Mouse (Mus musculus): Measurements from ENCODE around the gene 4930404N11Rik.

The 4930404N11Rik gene

DNA sequence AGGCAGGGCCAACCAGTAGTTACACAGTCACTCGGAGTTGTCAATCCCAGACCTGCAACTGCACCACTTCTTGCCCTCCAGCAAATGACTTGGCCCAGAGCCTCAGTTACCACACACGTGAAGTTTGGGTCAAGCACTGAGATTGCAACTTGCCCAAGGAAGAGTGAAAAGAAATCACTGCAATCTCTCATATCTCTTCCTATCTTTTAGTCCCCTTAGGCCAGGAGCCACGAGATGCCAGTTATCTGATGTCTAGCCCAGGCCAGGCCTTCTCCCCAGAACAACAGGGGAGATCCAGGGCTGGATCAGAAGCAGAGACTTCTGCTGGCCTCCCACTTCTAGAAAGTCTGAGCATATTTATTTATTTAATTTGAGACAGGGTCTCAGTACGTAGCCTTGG lies 10.1 kb downstream of the 4930404N11Rik start:
- in situ Hi-C loops (cut with MboI, MseI) = no loop called here

DNA sequence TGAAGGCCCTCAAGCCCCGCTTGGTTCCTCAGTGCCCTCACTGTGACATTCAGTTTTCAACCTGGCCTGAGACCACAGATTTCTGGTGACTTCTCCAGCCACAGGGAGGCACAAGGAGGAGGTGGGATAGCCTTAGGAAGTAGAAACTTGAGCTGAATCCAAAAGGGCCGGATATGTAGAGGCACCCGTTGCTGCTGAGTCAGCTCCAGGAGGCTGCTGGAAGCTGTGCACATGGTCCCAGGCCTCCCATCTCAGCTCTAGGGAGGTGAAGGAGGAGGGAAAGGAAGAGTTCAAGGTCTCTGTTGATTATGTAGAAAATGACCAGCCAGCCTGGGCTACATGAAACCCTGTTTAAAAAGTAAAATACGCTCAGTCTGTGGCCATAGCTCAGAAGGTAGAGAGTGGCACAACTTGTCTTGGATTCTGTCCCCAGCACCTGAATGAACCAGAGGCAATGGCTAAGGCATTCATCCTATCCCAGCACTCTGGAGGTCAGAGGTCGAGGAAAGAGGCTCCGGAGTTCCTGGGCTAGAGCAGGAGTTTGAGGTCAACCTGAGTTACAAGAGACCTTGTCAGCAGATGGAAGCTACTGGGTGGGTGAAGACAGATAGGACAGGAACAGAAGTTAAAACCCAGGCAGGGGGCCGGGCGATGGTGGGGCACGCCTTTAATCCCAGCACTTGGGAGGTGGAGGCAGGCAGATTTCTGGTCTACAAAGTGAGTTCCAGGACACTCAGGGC lies 10.7 kb downstream of the 4930404N11Rik start:
- in situ Hi-C loops (cut with MboI, MseI) = no loop called here

DNA sequence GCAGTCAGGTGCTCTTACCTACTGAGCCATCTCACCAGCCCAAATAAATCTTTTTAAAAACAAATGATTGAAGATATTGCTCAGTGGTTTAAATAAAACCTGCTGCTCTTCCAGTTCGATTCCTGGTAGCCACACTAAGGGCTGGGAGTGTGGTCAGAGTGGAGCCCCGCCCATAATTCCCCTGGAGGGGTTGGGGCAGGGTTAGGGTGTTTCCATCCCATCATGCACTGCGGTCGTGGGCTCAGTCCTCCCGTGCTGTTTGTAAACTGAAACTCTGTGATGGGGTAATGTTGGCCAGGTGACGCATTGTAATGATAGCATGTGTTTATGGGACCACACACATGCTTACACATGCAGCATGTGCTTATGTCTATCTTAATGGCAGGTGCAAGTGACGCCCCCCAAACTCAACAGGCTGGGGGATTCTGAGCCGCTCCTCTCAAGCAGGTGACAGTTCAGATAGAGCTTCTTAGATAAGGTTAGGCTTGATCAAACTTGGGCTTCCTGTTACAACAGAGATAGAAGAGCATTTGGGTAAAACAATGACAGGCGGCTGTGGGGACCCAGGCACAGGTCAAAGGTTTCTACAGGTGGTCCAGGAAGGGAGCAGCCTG lies 13.8 kb downstream of the 4930404N11Rik start:
- in situ Hi-C loops (cut with MboI, MseI) = no loop called here

DNA sequence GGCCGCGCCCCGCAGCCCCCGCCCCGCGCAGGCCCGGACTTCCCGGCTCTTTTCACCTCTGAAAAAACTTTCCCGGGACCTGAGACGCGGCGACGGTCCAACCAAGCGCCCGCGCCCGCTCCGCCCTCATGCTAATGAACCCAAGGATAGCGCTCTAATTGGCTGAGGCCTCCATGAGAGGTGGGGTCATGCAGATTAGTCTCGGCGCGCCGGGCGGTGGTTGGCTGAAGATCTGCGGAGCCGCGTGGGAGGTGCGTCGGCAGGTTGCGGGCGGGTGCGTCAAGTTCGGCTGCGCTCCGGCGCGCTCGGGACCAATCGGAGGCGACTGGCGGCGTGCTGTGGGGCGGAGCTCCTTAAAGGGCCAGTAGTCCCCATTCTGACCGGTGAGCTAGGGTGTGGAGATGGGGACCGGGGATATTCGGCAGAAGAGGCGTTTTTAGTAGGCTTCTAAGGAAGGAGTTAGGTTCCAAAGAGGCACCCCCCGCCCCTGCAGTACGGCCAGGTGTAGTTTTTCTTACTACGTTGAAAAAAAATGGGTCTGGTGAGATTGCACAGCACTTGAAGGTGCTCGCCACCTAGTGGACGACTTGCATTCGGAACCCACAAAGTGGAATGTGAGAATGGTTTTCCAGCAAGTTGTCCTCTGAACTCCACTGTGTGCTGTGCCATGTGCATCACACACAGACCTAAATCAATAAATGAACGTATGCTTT lies 15.1 kb downstream of the 4930404N11Rik start, which contains the start of gene Hmg20b:
Hmg20b (minus strand) TSS at position 130 of the 713 bp plus-strand sequence.
- in situ Hi-C loops (cut with MboI, MseI) = no loop called here

DNA sequence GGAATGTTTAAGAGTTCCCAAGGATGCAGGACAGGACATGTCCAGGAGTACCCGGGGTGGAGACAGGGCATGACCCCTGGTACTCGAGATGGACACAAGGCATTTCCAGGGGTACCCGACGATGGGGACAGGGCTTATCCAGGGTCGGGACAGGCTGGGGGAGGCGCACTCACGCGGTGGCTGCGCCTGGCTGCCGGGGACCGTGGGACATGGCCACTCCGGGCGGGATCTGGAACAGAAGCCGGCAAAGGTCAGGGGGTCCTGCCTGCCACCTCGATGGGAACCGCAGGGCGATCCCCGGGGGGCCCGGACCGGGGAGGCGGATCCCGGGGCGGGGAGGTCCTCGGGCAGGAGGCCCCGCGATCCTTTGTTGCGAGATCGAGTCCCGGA lies 15.7 kb downstream of the 4930404N11Rik start:
- in situ Hi-C loops (cut with MboI, MseI) = loop anchor here (5.0 to 10.0 kb wide), 2 partner anchors 48 to 65 kb away; no protein-coding TSS in a partner anchor

DNA sequence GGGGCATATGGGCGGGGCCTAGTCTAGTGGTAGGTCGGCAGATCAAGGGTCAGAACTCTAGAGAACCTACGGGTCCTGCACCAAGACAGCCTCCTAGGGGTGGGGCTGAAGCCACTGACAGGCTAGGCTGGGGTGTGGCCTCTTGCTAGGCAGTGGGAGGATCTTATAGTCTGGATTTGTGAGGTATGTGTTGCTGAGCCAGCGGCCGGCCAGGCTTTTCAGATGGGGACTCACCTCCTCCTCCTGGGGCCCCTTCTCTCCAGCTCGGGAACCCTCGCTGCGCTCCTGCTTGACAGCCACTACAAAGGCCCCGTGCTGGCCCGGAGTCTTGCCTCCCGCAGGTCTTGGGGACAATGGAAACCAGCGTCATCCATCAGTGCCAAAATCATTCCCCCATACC lies 16.5 kb downstream of the 4930404N11Rik start:
- in situ Hi-C loops (cut with MboI, MseI) = loop anchor here (5.0 to 10.0 kb wide), 2 partner anchors 47 to 64 kb away; no protein-coding TSS in a partner anchor

DNA sequence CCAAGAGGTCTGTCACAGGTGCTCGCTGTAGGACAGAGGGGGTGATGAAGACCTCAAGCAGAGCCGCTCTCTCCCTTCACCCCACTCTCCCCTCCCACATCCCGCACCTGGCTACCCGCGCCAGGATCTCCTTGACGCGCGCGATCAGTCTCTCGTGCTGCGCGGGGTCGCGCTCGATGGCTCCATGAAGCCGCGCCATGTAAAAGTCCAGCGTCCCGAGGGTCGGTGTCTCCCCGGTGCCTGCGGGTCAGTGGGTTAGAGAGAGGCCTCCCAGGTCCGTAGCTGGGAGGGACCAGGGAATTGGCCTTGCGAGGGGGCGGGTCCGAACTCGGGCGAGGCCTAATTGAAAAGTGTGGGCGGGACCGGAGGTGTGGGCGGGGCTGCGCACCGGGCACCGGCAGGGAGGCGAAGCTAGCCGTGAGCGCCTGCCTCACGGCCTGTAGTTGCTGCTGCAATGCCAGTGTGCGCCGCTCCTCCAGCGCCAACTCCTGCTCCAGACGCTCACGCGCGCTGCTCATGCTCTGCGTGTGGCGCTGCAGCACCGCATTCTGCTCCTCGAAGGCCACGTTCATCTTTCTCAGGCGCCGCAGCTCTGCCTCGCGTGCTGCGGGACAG lies 19.1 kb downstream of the 4930404N11Rik start:
- in situ Hi-C loops (cut with MboI, MseI) = loop anchor here (5.0 to 10.0 kb wide), 2 partner anchors 44 to 62 kb away; no protein-coding TSS in a partner anchor

DNA sequence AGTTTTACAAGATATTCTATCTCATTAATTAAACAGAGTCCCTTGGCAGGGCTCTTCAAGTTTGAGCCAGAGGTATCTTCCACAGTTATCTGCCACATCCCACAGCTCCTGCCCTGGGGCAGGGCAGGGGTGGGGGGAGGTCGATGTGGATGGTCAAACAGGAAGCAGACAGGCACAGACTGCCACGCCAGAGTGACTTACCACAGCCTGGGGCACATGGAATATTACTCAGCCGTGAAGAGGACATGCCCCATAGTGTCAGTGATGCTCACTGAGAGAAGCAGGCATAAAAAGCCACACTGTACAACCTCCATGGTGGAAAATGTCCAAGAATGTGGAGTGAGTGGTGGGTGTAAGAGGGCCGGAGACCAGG lies 20.5 kb downstream of the 4930404N11Rik start:
- in situ Hi-C loops (cut with MboI, MseI) = loop anchor here (5.0 to 10.0 kb wide), 2 partner anchors 43 to 60 kb away; no protein-coding TSS in a partner anchor

DNA sequence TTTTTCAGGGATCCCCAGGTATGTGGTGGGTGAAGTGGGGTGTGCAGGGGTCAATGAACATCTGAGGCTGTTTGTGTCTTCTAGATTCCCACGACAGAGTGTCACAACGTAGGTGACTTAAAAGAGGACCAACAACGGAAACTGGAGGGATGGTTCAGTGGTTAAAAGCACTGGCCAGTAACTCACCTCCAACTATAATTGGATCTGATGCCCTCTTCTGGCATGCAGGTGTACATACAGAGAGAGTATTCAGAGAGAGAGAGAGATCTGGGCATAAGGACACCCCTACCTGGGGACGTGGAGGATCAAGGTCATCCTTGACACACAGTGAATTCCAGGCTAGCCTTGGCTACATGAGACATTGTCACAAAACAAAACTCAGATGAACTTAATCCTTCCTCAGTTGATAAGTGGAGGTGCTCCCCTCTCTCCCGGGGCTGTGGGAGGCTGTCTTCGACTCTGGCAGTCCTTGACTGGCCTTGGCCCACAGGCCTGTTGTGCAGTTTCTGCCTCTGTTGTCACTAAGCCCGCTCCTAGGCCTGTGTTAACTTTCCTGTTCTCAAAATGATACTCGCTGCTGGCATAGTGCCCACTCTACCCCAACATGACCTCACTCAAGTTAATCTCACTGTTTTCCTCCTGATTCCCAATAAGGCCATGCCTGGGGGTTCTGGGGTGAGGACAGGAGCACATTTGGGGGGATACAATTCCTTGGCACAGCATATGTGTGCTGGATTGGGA lies 21.0 kb downstream of the 4930404N11Rik start:
- in situ Hi-C loops (cut with MboI, MseI) = loop anchor here (5.0 to 10.0 kb wide), 2 partner anchors 42 to 60 kb away; no protein-coding TSS in a partner anchor

DNA sequence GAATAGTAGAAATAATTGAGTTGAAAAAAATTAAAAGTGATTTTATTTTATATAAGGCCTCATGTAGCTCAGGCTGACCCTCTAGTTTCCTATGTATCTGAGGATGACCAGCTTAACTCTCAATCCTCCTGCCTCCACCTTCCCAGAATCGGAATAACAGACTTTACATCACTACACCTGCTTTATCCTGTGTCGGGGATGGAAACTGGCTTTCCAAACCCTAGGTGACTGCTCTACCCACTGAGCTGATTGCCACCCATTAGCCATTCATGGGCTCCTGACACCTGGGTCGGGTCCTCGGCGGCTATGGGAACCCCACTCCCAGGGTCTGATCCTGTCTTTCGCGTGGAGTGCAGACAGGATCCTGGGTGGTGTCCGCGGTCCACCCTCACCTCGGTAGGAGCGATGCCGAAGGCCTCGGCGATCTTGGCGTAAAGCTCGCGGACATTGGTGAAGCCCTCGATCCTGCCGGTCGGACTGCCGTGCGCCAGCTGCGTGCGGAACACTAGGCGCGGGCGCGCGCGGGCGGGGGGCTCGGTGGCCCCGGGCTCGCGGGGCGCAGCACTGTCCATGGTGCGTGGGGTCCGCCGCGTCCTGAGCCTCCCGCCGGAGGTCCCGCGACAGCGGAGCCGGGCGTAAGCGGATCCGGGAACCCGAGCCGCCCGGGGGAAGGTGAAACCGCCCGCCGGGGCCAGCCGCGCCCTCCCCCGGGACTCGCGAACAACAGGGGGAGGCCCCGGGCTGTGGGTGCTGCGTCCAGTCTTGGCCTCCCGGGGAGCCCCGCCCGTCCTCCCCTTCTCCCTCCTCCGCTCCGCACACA lies 22.7 kb downstream of the 4930404N11Rik start, which contains the start of gene Gipc3:
Gipc3 (minus strand) TSS at position 581 of the 820 bp plus-strand sequence.
- in situ Hi-C loops (cut with MboI, MseI) = loop anchor here (10.0 kb wide), 1 partner anchor 58 kb away; no protein-coding TSS in a partner anchor

DNA sequence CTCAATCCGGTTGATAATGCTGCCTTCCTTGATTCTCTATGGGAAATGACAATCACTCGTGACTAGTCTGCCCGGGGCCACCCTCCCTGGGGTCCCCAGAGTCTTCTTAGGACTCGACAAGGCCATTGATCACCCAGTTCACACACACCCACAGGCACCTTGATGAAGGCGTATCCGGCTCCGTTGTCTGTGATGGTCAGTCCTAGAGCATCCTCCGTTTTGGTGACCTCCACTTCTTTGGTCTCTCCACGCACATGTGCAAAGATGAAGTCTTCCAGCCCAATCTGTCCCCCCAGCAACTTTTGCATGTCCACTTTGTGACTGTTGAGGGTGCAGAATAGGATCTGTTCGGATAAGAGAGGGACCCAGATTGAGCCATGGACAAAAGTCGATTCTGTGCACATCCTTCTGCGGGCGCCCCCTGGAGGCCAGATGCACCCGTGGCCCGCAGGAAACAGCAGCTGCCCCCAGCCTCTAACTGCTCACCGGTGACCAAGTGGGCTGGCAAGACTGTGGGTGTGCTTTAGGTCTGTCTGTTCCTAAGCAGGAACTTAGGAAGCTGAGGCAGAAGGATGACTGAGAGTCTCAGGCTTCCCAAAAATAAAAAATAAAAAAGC lies 24.2 kb downstream of the 4930404N11Rik start:
- in situ Hi-C loops (cut with MboI, MseI) = loop anchor here (10.0 kb wide), 1 partner anchor 57 kb away; no protein-coding TSS in a partner anchor

DNA sequence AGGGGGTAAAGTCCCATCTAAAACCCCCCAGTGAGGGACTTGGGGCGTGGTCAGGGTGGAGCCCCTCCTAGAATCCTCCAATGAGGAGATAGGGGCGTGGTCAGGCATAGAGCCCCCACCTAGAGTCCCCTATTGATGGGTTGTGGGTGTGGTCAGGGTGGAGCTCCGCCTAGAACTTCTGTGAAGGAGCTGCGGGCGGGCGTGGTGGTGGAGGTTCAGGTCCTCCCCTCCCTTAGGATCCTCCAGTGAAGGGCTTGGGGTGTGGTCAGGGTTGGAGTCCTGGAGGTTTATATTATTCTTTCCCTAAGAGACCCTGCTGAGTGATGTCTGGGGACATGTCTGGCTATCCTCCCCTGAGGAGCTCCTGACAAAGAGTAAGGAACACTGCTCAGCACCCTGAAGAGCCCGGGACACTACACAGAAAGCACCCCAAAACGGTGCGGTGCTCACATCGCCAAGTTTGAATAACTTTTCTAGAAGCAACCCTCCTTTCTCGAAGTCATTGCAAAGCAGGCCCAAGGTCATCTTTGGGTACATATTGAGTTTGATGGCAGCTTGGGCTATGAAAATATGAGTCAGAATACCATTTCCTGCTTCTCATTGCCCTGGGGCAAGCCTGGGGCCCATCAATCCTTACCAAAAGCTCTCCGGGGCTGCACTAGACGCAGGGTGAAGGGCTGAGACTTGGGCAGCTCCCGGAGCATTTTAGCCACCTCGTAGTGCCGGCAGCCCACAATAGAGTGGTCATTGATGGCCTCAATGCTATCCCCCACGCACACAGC lies 24.9 kb downstream of the 4930404N11Rik start:
- in situ Hi-C loops (cut with MboI, MseI) = loop anchor here (10.0 kb wide), 1 partner anchor 56 kb away; no protein-coding TSS in a partner anchor

DNA sequence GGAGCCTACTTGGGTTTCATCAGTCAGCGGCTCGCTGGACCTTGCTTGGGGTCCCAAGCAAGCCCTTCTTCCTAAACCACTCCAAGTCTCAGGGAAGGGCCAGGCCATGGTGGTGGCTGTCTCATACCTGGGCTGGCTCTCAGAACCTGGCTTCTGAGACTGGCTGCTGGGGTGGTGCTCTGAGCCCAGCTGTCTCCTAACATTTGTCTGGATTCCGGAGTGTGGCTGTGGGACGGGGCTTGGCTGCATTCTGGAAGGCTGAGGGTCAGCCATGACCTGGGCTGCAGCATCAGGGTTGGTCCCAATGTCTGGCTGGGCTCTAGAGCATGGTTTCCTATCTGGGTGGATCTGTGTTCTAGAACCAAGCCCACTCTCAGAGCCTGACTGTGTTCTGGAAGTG lies 29.1 kb downstream of the 4930404N11Rik start:
- in situ Hi-C loops (cut with MboI, MseI) = no loop called here

DNA sequence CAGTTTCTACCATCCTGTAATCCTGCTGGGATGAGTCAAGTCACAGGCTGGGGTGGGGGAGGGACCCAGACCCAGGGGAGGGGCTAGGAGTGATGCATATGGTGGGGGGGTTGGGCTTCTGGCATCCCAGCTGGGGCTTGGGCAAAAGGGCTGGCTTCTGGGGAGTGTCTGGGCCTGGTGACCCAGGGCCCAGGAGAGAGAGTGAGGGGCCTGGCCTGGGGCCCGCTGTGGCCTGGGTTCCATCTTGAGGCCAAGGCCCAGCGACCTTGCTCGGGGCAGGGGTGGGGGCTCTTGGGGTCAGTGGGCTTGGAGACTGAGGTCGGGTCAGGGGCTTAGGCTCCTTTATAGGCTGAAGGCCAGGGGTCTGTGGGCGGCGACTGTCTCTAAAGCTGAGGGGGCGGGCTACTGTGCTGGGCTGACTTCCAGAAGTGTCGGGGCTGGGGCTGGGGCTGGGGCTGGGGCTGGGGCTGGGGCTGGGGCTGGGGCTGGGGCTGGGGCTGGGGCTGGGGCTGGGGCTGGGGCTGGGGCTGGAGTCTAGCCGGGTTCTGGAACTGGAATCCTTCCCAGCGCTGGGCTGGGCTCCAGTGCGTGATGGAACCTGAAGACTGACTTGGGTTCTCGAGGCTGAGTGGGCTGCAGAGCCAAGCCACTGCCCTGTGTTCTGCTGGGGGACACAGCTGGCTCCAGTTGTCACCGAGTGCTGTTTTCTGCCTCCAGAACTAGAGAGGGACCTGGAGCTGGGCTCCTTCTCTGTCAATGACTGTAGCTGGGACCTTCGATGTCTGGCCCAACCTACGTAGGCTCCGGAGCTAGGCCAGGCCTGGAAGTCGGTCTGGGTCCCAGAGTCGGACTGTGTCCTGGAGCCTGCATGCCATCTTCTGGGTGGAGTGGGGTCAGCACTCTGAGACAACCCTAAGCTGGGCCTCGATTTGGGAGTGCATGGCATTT lies 29.9 kb downstream of the 4930404N11Rik start:
- in situ Hi-C loops (cut with MboI, MseI) = no loop called here

DNA sequence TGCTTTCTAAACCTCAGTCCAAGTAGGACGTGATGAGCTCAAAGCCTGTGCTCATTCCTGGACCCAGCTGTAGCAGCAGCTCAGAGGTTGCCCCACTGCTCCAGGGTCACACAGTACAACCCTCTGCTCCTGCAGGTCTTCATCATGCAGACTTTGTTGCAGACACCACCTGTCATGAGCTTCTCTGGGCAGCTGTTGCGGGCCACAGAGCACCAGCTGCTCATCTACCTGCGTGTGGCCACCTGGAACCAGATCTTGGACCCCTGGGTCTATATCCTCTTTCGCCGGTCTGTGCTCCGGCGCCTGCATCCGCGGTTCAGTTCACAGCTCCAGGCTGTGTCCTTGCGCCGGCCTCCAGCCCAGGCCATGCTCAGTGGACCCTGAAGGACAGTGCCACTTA lies 31.3 kb downstream of the 4930404N11Rik start:
- in situ Hi-C loops (cut with MboI, MseI) = loop anchor here in 1 of 2 experiments (5.0 kb wide), 1 partner anchor 93 kb away; no protein-coding TSS in a partner anchor

DNA sequence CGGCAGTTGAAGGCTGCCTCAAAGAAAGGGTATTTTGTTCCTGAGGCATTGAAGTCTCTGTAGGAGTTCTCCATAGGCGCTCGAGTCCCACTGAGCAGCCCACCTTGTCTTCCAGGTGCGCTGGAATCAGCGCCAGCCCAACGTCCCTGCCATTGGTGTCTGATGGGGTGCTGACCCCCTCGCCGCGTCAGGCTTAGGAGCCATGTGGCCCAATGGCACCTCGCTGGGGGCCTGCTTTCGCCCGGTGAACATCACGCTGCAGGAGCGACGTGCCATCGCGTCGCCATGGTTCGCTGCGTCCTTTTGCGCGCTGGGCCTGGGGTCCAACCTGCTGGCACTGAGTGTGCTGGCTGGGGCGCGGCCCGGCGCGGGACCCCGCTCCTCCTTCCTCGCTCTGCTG lies 33.3 kb downstream of the 4930404N11Rik start:
- in situ Hi-C loops (cut with MboI, MseI) = loop anchor here in 1 of 2 experiments (5.0 kb wide), 1 partner anchor 95 kb away; no protein-coding TSS in a partner anchor

DNA sequence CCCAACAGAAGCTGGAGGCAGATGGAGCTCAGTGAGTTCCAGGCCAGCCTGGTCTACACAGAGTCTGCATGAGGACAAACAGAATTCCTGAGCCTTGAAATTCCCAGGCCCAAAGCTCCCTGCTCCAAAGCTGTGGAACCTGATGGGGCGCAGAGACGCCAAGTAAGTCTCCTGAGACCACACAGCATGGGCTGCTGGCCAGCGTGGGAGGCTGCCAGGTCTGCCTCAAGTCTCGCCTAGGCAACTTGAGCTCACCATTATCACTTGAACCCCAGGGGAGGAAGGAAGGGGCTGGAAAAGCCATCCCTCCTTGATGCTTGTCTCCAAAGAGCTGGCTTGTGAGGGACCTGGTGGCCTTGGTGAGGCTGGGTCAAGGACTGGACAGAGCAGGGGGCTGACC lies 35.6 kb downstream of the 4930404N11Rik start:
- in situ Hi-C loops (cut with MboI, MseI) = loop anchor here in 1 of 2 experiments (5.0 kb wide), 1 partner anchor 97 kb away; no protein-coding TSS in a partner anchor

Measured in T-helper 17 cell (primary cell).